Mouse (Mus musculus): ENCODE data around the gene Pbrm1. TPM values are rescaled to one million over a fixed set of nuclear protein-coding genes. Genes with fewer than 3 reads are reported as not detected.

The Pbrm1 gene
- 10 to 100 TPM; 54.0 to 58.2 TPM for total RNA-seq (2021)

- intact Hi-C loops (cut with DNase I): no loop called here
- peak; percentile 96 for DNase-seq (ENCODE audit: low spot score)
Measured at GRCm38 (mm10) chr14:31018860-31019291, at the start of gene Pbrm1, which contains the start of gene Gnl3. TSS of gene Pbrm1 (plus strand) at chr14:31019138. TSS of gene Gnl3 (minus strand) at chr14:31019152.

- intact Hi-C loops (cut with DNase I): no loop called here
- no peak for DNase-seq (ENCODE audit: low spot score)
Measured at GRCm38 (mm10) chr14:30974204-30974603, 44.7 kb upstream of the Pbrm1 start.

DNA sequence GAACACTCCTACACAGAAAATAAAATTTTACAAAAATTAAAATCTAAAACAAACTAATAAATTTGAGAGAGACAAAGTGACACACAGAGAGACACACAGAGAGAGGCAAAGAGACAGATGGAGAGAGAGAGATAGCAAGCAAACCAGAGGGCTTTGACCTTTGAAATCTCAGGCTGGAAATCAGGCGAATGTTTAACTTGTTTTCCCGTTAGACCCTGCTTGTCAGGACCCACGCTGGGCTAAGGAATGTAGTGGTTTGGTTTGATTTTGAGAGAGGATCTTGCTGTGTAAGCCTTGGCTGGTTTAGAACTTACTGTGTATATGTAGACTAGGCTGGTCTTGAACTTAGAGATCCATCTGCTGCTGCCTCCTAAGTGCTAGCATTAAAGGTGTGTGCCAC lies 42.7 kb upstream of the Pbrm1 start:
- intact Hi-C loops (cut with DNase I): no loop called here
- no peak for DNase-seq (ENCODE audit: low spot score)

DNA sequence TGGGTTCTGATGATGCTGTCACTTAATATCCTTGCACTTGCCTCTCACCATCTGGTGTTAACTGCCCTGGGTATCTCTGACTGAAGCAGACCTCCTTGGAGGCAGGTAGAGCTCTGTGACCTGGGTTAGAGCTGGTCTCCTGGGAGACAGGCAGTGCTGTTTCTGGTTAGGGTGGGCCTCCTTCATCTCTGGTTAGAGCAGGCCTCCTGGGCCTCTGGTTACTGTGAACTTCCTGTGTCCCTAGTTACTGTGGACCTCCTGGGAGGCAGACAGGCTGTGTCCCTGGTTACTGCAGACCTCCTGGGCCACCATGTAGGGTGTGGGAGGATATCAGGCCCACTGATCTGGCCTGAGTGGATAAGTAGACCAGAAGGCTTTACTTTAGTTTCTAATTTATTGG lies 22.5 kb upstream of the Pbrm1 start:
- intact Hi-C loops (cut with DNase I): no loop called here

GRCm38 (mm10) chr14:31000356-31000755 lies 18.6 kb upstream of the Pbrm1 start:
- DNase-seq (ENCODE audit: low spot score): no peak
- intact Hi-C loops (cut with DNase I): loop anchor here (5.0 kb wide), 1 partner anchor 48 kb away; the partner anchor contains the start of gene Nek4

More for the DNA sequence above, 22.5 kb upstream of the Pbrm1 start:
- DNase-seq (ENCODE audit: low spot score): no peak

DNA sequence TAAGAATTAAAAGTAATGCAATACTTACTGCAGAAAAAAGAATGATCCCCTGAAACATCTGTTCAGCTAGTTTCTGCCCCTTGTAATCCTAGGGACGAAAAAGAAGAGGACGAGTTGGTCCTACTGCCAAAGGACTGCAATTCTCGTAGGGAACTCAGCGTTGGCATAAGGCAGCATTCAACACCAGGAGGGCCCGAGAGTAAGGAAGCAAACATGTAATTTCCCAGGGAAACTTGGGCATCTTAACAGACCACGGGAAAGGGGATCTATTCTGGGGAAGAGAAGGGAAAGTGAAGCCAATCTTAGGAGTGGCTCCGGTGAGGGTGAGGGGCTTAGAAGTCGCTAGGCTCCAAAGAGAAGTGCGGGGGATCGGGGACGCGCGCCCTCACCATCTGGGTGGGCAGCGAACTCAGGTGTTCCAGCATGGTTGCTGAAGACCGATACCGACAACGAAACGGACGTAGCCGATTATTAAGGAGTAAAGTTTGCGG lies 18.1 kb upstream of the Pbrm1 start:
- intact Hi-C loops (cut with DNase I): loop anchor here (5.0 kb wide), 1 partner anchor 49 kb away; the partner anchor contains the start of gene Nek4
- no peak for DNase-seq (ENCODE audit: low spot score)

DNA sequence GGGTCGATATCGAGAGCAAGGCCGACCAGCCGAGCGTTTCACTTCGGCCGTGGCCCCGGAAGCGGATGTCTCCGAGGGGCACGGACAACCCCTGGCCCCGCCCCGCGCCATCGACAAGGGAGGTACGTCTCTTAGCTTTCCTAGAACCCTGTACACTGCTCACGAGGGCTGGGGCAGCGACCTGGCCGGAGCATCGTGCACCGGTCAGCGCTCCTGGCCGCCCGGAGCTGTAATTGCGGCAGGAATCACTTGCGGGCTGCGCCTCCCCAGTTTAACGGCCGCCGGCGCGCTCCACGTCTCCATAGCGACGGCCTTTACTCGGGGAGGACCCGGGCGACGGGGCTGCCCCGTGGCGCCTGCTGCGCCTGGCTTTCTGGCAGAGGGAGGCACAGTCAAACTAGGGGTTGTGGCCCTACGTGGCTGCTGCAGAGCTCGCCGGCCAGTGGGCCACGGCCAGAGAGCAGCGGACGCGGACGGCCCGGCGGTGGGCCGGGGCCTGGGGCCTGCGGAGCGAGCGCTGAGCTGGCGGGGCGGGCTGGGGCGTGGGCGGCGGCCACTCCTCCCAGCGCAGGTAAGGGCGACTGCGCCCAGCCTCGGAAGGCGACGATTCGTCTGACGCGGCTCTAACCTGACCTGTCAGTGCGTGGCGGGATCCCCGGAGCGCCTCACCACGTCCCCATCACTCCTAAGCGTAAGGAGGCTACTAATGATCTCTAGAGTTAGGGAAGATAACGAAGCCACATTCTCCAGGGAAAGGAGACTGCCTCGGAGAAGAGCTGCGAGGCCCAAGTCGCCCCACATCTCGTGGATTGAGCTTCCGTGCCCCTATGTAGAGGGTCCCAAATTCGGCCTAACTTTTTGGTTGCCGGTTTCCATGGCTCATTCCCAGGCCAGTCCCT lies 17.4 kb upstream of the Pbrm1 start, which contains the start of the genes Glt8d1 and Spcs1:
TSS of gene Glt8d1 (plus strand) at position 94 of the 899 bp plus-strand sequence.
TSS of gene Spcs1 (minus strand) at position 366 of the 899 bp plus-strand sequence.
- intact Hi-C loops (cut with DNase I): loop anchor here (2.0 to 5.0 kb wide), 2 partner anchors 15 to 49 kb away; partner anchors contain the start of gene Nek4

DNA sequence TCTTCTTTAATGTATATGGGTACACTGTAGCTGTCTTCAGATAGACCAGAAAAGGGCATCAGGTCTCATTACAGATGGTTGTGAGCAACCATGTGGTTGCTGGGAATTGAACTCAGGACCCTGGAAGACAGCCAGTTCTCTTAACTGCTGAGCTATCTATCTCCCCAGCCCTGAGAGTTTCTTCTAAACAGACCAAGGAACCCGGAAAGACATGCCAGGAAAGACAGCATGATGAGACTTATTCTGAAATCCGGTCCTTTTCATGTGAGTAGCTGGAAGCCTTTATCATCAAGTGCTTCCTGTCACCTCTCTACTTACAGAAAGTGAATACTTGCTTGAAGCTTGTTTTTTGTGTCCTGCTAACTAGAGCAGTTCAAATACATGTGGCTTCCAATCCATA lies 14.4 kb upstream of the Pbrm1 start:
- no peak for DNase-seq (ENCODE audit: low spot score)
- intact Hi-C loops (cut with DNase I): loop anchor here (5.0 kb wide), 1 partner anchor 52 kb away; the partner anchor contains the start of gene Nek4

More for the DNA sequence above, 17.4 kb upstream of the Pbrm1 start, which contains the start of the genes Glt8d1 and Spcs1:
- peak; percentile 75 for DNase-seq (ENCODE audit: low spot score)

DNA sequence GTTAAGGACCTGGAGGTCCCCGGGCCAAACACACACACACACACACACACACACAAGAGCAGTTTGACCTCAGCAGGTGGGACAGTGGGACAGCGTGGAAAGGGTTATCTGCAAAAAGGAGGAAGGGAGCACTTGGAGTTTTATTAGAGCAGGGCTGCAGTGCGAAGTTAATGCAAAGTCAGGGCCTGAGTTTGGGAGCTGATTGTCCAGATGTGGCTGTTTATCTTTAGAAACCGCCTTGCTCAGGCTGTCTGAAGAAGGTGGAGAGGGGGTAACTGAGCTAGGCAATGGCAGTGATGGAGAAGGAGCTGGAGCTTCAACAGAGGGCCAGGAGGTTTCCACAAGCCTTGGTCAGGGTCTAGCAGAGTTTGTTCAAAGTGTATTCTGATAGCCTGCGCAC lies 12.2 kb upstream of the Pbrm1 start:
- intact Hi-C loops (cut with DNase I): no loop called here

GRCm38 (mm10) chr14:31011588-31011987 lies 7.3 kb upstream of the Pbrm1 start:
- intact Hi-C loops (cut with DNase I): no loop called here
- no peak for DNase-seq (ENCODE audit: low spot score)

More for the DNA sequence above, 12.2 kb upstream of the Pbrm1 start:
- DNase-seq (ENCODE audit: low spot score): no peak

DNA sequence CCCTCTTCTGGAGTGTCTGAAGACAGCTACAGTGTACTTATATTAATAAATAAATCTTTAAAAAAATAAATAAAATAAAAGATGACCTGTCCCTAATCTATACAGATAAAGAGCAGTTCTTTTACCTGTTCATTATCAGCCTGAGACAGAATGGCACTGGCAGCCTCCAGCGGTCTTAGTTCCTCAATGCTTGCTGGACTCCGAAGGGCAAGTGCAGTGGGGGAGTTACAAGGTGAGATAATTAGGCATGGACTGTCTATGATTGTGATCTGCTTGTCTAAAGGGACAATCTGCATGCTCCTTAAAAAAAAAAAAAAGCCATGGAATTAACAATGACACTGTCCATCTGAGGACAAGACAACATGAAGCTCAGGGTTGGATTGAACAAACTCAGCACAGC lies 5.0 kb upstream of the Pbrm1 start:
- intact Hi-C loops (cut with DNase I): no loop called here
- DNase-seq (ENCODE audit: low spot score): no peak

DNA sequence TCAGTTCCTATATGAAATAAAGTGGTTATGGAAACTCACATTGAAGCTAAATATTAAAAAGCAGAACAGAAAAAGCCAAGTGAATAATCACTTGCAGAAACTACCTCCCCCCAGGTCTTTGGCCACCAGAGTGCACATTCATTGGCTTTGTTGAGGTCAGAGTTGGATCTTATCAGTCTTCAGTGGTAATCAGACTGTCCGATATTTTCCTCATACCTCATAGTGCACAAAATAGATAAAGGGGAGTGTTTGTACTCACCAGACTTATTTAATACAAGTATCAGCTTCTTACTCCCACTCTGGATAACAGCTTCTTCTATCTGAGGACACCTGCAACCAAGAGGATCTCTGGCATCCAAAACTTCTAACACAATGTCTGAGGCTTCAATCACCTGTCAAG lies 2.9 kb upstream of the Pbrm1 start:
- intact Hi-C loops (cut with DNase I): loop anchor here (2.0 kb wide), 1 partner anchor 13 kb away; no protein-coding TSS in a partner anchor
- no peak for DNase-seq (ENCODE audit: low spot score)

DNA sequence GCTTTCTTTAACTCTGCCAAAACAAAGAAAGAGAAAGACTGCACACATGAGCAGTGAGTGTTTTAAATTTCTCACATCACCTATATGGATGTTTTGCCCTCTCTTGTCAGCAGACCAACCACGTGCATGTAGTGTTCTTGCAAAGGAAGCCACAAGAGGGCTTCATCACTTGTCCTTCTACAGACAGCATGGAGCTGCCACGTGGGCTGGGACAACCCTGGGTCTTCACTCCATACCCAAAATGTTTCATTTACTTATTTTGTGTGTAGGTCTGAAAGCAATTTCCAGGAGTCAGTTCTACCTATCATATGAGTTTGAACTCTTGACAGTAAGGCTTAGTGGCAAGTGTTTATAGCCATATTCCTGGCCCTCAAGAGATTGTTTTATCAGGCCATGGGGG lies 1.1 kb upstream of the Pbrm1 start:
- no peak for DNase-seq (ENCODE audit: low spot score)
- intact Hi-C loops (cut with DNase I): loop anchor here (2.0 kb wide), 1 partner anchor 15 kb away; no protein-coding TSS in a partner anchor

DNA sequence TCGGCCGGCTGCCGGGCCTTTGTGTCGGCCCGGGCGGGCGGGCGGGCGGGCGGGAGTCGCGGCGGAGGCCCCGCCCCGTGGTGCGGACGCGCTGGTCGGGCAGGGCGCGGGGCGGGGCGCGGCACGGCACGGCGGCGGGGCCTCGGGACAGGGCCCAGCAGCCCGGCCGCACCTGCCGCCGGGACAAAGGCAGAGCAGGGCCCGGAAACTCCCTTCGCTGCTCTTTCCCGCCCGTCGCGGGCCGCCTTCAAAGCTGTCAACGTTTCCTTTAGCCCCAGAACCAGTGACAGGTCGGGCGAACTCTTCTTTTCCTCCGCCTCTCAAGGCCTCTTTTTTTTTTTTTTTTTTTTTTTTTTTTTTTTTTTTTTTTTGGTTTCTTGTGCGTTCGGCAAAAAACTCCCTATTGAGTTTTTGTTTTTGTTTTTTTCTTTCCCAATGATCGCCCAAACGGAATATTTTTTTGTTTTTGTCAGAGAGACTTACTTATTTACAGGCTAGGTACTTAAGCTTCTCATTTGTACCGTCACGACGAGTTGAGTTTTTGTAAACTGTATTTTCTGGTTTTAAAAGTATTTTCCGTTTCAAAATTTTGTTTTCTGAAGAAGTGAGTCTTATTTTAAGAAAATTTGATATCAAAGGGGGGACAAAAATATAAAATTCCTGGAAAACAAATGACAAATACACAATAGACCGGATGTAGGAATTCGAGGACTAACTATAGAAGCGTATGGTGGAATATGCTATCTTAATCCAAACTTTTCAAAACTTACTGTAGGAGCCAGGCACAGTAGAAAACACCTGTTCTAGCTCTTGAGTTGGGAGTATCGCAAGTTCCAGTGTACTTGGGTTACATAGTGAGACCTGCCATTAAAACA lies 630 bp downstream of the Pbrm1 start:
- intact Hi-C loops (cut with DNase I): loop anchor here (5.0 kb wide), 1 partner anchor 183 kb away; no protein-coding TSS in a partner anchor
- DNase-seq (ENCODE audit: low spot score): peak; percentile 58

DNA sequence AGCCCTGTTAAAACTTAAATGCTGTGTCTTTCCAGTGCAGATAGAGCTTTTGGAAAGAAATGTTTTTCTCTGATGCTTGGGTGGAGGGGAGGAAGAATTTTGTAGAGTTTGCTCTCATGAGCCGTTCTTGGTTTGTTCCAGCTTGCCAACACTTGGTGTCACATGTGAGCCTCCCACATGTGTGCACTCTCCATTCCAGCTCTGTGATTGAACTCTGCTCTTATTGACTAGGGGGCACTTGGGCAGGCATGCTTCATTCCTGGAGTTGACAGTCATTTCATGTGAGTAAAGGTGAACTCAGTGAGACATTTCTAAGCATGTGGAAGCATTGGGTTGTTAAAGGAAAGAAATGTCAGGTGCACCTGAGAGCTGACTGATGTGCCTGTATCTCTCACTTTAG lies 3.6 kb downstream of the Pbrm1 start:
- DNase-seq (ENCODE audit: low spot score): no peak
- intact Hi-C loops (cut with DNase I): loop anchor here (5.0 kb wide), 1 partner anchor 180 kb away; no protein-coding TSS in a partner anchor

DNA sequence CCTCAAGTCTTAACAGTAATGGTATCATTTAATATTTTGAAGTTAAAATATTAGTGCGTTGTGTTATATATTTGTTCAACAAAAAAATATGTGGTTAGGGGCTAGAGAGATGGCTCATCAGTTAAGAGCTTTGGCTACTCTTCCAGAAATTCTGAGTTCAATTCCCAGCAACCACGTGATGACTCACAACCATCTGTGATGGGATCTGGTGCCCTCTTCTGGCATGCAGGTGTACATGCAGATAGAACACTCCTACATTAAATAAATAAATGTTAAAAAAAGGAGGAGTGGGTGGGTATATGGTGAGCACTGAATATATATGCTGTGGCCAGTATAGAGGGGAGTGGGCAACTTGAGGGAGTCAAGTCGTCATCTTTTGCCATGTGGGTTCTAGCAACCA lies 6.8 kb downstream of the Pbrm1 start:
- DNase-seq (ENCODE audit: low spot score): no peak
- intact Hi-C loops (cut with DNase I): no loop called here

DNA sequence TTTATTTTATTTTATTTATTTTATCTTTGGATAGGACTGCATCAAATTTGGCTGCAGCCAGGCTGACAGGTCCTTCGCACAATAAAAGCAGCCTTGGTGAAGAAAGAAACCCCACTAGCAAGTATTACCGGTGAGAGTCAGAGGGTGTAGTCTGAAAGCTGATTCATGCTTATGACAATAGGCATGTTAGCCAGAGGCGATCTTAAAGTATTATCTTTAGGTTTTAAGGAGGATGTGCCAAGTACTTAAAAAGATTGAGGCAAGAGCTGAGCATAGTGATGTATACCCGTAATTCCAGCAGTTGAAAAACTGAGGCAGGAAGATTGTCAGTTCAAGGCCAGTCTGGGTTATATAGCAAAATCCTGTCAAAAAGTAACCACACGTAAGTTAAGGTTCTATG lies 26.4 kb downstream of the Pbrm1 start:
- intact Hi-C loops (cut with DNase I): no loop called here
- no peak for DNase-seq (ENCODE audit: low spot score)

GRCm38 (mm10) chr14:31045817-31046216 lies 26.9 kb downstream of the Pbrm1 start:
- no peak for DNase-seq (ENCODE audit: low spot score)
- intact Hi-C loops (cut with DNase I): no loop called here

- intact Hi-C loops (cut with DNase I): no loop called here
- no peak for DNase-seq (ENCODE audit: low spot score)
Measured at GRCm38 (mm10) chr14:31062277-31062676, 43.3 kb downstream of the Pbrm1 start.

Measured in heart, postnatal 25 days (tissue).